Mouse (Mus musculus): ENCODE results near the gene Homer2. TPM values are rescaled to one million over a fixed set of nuclear protein-coding genes. Genes with fewer than 3 reads are reported as not detected.

Homer2 gene
- total RNA-seq, 2 experiments from 2014 or later, result 68.1 to 77.5 TPM

DNA sequence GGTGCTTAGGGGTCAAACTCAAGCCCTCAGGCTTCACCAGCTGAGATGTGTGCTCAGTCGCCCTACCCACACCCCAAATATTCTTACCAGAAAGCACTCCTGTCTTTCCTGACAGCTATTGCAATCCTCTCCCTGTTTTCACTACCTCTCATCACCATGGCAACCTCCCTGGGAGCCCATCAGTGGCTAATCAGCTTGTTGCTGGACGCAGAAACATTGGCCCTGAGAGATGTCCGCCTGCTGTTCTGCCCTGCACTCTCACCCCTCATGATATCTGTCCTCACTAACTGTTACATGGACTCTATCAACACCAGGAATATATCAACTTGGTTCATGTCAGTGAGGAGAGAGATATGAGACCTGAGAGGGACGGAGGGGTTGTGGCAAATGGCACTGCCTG is 153.7 kb downstream of the Homer2 start:
- intact Hi-C loops (cut with DNase I), result no loop called here
- DNase-seq (ENCODE audit: extremely low spot score in 1 of 2, low spot score in 2 of 2), result no peak
- no peak for TF ChIP-seq CTCF (IDR thresholded peaks at IDR 0.05)
- Histone ChIP-seq H3K4me3 (no peak overlapping the region), H3K27ac (no peak overlapping the region)

Other genes with a start within 250 kb of the Homer2 start
- 100 to 1,000 TPM; 159 to 162 TPM for gene Ap3b2, start 213.6 kb downstream of the Homer2 start, total RNA-seq (2021)
- not detected for gene BC048679, start 209.2 kb downstream of the Homer2 start, total RNA-seq (2021)
- under 1 TPM; 0.25 to 0.26 TPM for gene Fsd2, start 140.6 kb downstream of the Homer2 start, total RNA-seq (2021)
- gene Whamm, start 136.3 kb downstream of the Homer2 start, total RNA-seq (2021), result 10 to 100 TPM; 18.6 to 19.1 TPM
- gene Ramac, start 55.4 kb upstream of the Homer2 start, total RNA-seq (2021), result 10 to 100 TPM; 80.9 to 88.7 TPM
- gene 3110040N11Rik, start 82.0 kb upstream of the Homer2 start, total RNA-seq (2021), result 10 to 100 TPM; 25.1 to 25.9 TPM
- 100 to 1,000 TPM; 110 to 111 TPM for gene Btbd1, start 121.9 kb upstream of the Homer2 start, total RNA-seq (2021)
- not detected for gene Gm10160, start 148.3 kb upstream of the Homer2 start, total RNA-seq (2021)
- gene Tm6sf1, start 151.5 kb upstream of the Homer2 start, total RNA-seq (2021), result 10 to 100 TPM; 30.9 to 33.7 TPM
- gene Hdgfl3, start 226.9 kb upstream of the Homer2 start, total RNA-seq (2021), result 10 to 100 TPM; 77.9 to 78.9 TPM

Data from left cerebral cortex, adult 2 months (tissue).